Comparison of ENCODE assay signal across 23 mouse cellular contexts in genomic region chr1:180212911-180213310, GRCm38 (mm10). TPM values are rescaled to one million over a fixed set of nuclear protein-coding genes. Genes with fewer than 3 reads are reported as not detected.
DNase-seq lines count a peak whose midpoint lies in the region; ATAC-seq and TF ChIP-seq lines count a peak whose summit lies in the region.
"Had no signal": no experiment of that assay in that cellular context is flagged by ENCODE, and none has a peak within 500 bp of the region (broad histone marks: within the 10 kb centered on the region; RNA-seq: fewer than 3 reads in every experiment).

No protein-coding gene starts in this region.

- no peak for TF ChIP-seq CTCF in kidney, adult 2 months (conservative IDR thresholded peaks at IDR 0.05; ENCODE audit: insufficient read depth, insufficient read length, low read depth, low read length)
- no peak for TF ChIP-seq CTCF in liver, adult 2 months (IDR thresholded peaks at IDR 0.05; ENCODE audit: low read depth, low read length)

- H3K4me3 ChIP-seq in kidney, adult 2 months (ENCODE audit: insufficient read depth, low read depth, low read length) = no peak overlapping the region
- H3K4me3 ChIP-seq in liver, adult 2 months (ENCODE audit: insufficient read depth, low read depth, low read length) = no peak overlapping the region
- no peak overlapping the region for H3K4me3 ChIP-seq in liver, embryonic 11.5 days (ENCODE audit: low read depth, low read length)
- no peak overlapping the region for H3K4me3 ChIP-seq in hindbrain, embryonic 11.5 days (ENCODE audit: low read depth, low read length)
- H3K4me3 ChIP-seq: embryonic facial prominence, embryonic 12.5 days; embryonic facial prominence, embryonic 15.5 days; gastrocnemius, adult 2 months; hindbrain, embryonic 10.5 days had no signal

- H3K36me3 ChIP-seq in kidney, adult 2 months (ENCODE audit: control insufficient read depth, insufficient read depth, low read length) = no peaks in the 10 kb centered on the region
- no peaks in the 10 kb centered on the region for H3K36me3 ChIP-seq in liver, adult 2 months (ENCODE audit: control insufficient read depth, insufficient read depth, low read length)
- no peaks in the 10 kb centered on the region for H3K36me3 ChIP-seq in liver, embryonic 11.5 days (ENCODE audit: control insufficient read depth, insufficient read depth, low read length)
- H3K36me3 ChIP-seq in hindbrain, embryonic 11.5 days (ENCODE audit: control insufficient read depth, insufficient read depth, low read length) = no peaks in the 10 kb centered on the region
- H3K36me3 ChIP-seq: embryonic facial prominence, embryonic 12.5 days; embryonic facial prominence, embryonic 15.5 days; hindbrain, embryonic 10.5 days had no signal

- H3K9ac ChIP-seq in liver, adult 2 months (ENCODE audit: low read depth, low read length) = no peak overlapping the region
- H3K9ac ChIP-seq in liver, embryonic 11.5 days (ENCODE audit: low read depth, low read length) = no peak overlapping the region
- no peak overlapping the region for H3K9ac ChIP-seq in hindbrain, embryonic 11.5 days (ENCODE audit: low read depth, low read length)
- H3K9ac ChIP-seq: embryonic facial prominence, embryonic 12.5 days; embryonic facial prominence, embryonic 15.5 days; forebrain, postnatal 0 days; hindbrain, embryonic 14.5 days had no signal

- no peaks in the 10 kb centered on the region for H3K79me2 ChIP-seq in liver, adult 2 months (ENCODE audit: control insufficient read depth, insufficient read depth, low read length)

- TF ChIP-seq POLR2A in kidney, adult 2 months (IDR thresholded peaks at IDR 0.05; ENCODE audit: low read depth, low read length) = no peak
- no peak for TF ChIP-seq POLR2A in liver, adult 2 months (IDR thresholded peaks at IDR 0.05; ENCODE audit: extremely low read depth, insufficient read depth, low read length)

- WGBS in kidney, adult 2 months = 51% methylated on average over 5 of the region's 5 CpGs
- WGBS in liver, adult 2 months = 35% methylated on average over 5 of the region's 5 CpGs
- WGBS in liver, embryonic 11.5 days = 57% methylated on average over 5 of the region's 5 CpGs
- WGBS in hindbrain, embryonic 11.5 days = 87% methylated on average over 5 of the region's 5 CpGs

- H3K4me2 ChIP-seq in liver, embryonic 11.5 days = no peak overlapping the region
- H3K4me2 ChIP-seq in hindbrain, embryonic 11.5 days (replicated peaks; ENCODE audit: low read depth, low read length) = no peak overlapping the region
- H3K4me2 ChIP-seq: embryonic facial prominence, embryonic 12.5 days; embryonic facial prominence, embryonic 15.5 days; heart, embryonic 11.5 days; hindbrain, embryonic 14.5 days had no signal

- peaks cover 32% of the 10 kb centered on the region for H3K4me1 ChIP-seq in kidney, adult 2 months (ENCODE audit: control insufficient read depth, insufficient read depth, low read length)
- peaks cover 28% of the 10 kb centered on the region for H3K4me1 ChIP-seq in liver, adult 2 months (ENCODE audit: control insufficient read depth, insufficient read depth, low read length)
- H3K4me1 ChIP-seq in liver, embryonic 11.5 days (replicated peaks; ENCODE audit: control insufficient read depth, insufficient read depth, low read length) = no peaks in the 10 kb centered on the region; the same call in 1 of the 2 replicates
- no peaks in the 10 kb centered on the region for H3K4me1 ChIP-seq in hindbrain, embryonic 11.5 days (replicated peaks; ENCODE audit: control insufficient read depth, insufficient read depth, low read length)
- H3K4me1 ChIP-seq: embryonic facial prominence, embryonic 12.5 days; embryonic facial prominence, embryonic 15.5 days had no signal

- H3K27me3 ChIP-seq in kidney, adult 2 months (replicated peaks; ENCODE audit: control insufficient read depth, insufficient read depth, low read length) = no peaks in the 10 kb centered on the region
- no peaks in the 10 kb centered on the region for H3K27me3 ChIP-seq in liver, adult 2 months (ENCODE audit: control insufficient read depth, insufficient read depth, low read length)
- no peaks in the 10 kb centered on the region for H3K27me3 ChIP-seq in liver, embryonic 11.5 days (replicated peaks; ENCODE audit: control insufficient read depth, insufficient read depth, low read length)
- H3K27me3 ChIP-seq in hindbrain, embryonic 11.5 days (ENCODE audit: control insufficient read depth, insufficient read depth, low read length) = no peaks in the 10 kb centered on the region
- H3K27me3 ChIP-seq: embryonic facial prominence, embryonic 12.5 days; embryonic facial prominence, embryonic 15.5 days had no signal

- H3K9me3 ChIP-seq in liver, embryonic 11.5 days (ENCODE audit: control insufficient read depth, low read length) = no peaks in the 10 kb centered on the region
- no peaks in the 10 kb centered on the region for H3K9me3 ChIP-seq in hindbrain, embryonic 11.5 days (ENCODE audit: control insufficient read depth, low read length)
- H3K9me3 ChIP-seq: embryonic facial prominence, embryonic 12.5 days; embryonic facial prominence, embryonic 15.5 days; hindbrain, embryonic 10.5 days had no signal

- no peak for ATAC-seq in liver, embryonic 11.5 days (replicated peaks; ENCODE audit: low FRiP score)
- no peak for ATAC-seq in hindbrain, embryonic 11.5 days (ENCODE audit: low FRiP score)
- ATAC-seq: CD4-positive, CD25-positive, alpha-beta regulatory T cell, adult 4 months; forebrain, embryonic 14.5 days; forebrain, postnatal 0 days had no signal

- DNase-seq in kidney, adult 2 months = peak; percentile 77
- no peak for DNase-seq in kidney, postnatal 25 days
- DNase-seq in liver, adult 2 months (ENCODE audit: extremely low read depth, low read depth, low spot score) = peak; percentile 62
- DNase-seq in liver, embryonic 11.5 days (ENCODE audit: low spot score) = no peak
- DNase-seq in kidney, postnatal 36 days = peak; percentile 24 to 67
- DNase-seq in hindbrain, embryonic 11.5 days (ENCODE audit: low spot score) = no peak
- DNase-seq: adrenal gland, adult 2 months; adrenal gland, postnatal 14 days; cerebellum, adult 11 months; cerebellum, adult 2 months; cerebellum, adult 9-11 months; cerebellum, postnatal 25 days; forebrain, postnatal 0 days; gastrocnemius, adult 2 months; gastrocnemius, postnatal 14 days; heart, adult 11 months had no signal

- H3K27ac ChIP-seq in kidney, adult 2 months (ENCODE audit: insufficient read depth, low read depth, low read length) = peak overlapping the region; percentile 76
- no peak overlapping the region for H3K27ac ChIP-seq in liver, adult 2 months (replicated peaks; ENCODE audit: insufficient read depth, low read depth, low read length)
- H3K27ac ChIP-seq in liver, embryonic 11.5 days (ENCODE audit: low read depth, low read length) = no peak overlapping the region
- no peak overlapping the region for H3K27ac ChIP-seq in hindbrain, embryonic 11.5 days (ENCODE audit: low read depth, low read length)
- H3K27ac ChIP-seq: embryonic facial prominence, embryonic 12.5 days; embryonic facial prominence, embryonic 15.5 days; gastrocnemius, adult 2 months; hindbrain, embryonic 10.5 days; hindbrain, embryonic 14.5 days had no signal

RNA-seq across cellular contexts. Expression of gene Coq8a, which starts 13.5 kb away (rescaled TPM):
- 157 and 179 TPM in 2 replicates for polyA plus RNA-seq in kidney, adult 2 months (2012; rRNA removed)
- 137 and 197 TPM in 2 replicates for total RNA-seq in liver, adult 2 months (2014; rRNA removed)
- 387 and 444 TPM in 2 replicates for polyA plus RNA-seq in liver, adult 2 months (2012; rRNA removed)
- polyA plus RNA-seq in liver, embryonic 11.5 days (2014; fragmentation: Nextera tagmentation; extraction: Ambion mirVana) = 6.7 and 9.3 TPM in 2 replicates
- 1.7 and 2.3 TPM in 2 replicates for polyA plus RNA-seq in hindbrain, embryonic 11.5 days (2014; fragmentation: Nextera tagmentation; extraction: Ambion mirVana)

RNA-seq across cellular contexts. Expression of gene Psen2, which starts 50.3 kb away (rescaled TPM):
- polyA plus RNA-seq in kidney, adult 2 months (2012; rRNA removed) = 41.3 and 44.6 TPM in 2 replicates
- 247 and 256 TPM in 2 replicates for total RNA-seq in liver, adult 2 months (2014; rRNA removed)
- polyA plus RNA-seq in liver, adult 2 months (2012; rRNA removed) = 711 and 783 TPM in 2 replicates
- 30.9 and 31.3 TPM in 2 replicates for polyA plus RNA-seq in liver, embryonic 11.5 days (2014; fragmentation: Nextera tagmentation; extraction: Ambion mirVana)
- polyA plus RNA-seq in hindbrain, embryonic 11.5 days (2014; fragmentation: Nextera tagmentation; extraction: Ambion mirVana) = 4.4 and 6.9 TPM in 2 replicates

Comparison
In these comparisons a context has a peak if more than half of its experiments do, and no peak if none do; other contexts are left out.
1. DNase-seq: peak in kidney, adult 2 months (single experiment), liver, adult 2 months (single experiment) and kidney, postnatal 36 days (2 of 2); none in kidney, postnatal 25 days (0 of 2), liver, embryonic 11.5 days (single experiment) and hindbrain, embryonic 11.5 days (single experiment).
2. RNA of gene Coq8a, which starts 13.5 kb away (polyA plus RNA-seq): 387 to 444 TPM in liver, adult 2 months and 157 to 179 TPM in kidney, adult 2 months; 6.7 to 9.3 TPM in liver, embryonic 11.5 days and 1.7 to 2.3 TPM in hindbrain, embryonic 11.5 days; every median in the first group is over 10 times any median in the second.
3. RNA of gene Psen2, which starts 50.3 kb away (polyA plus RNA-seq): 711 to 783 TPM in liver, adult 2 months; 41.3 to 44.6 TPM in kidney, adult 2 months, 30.9 to 31.3 TPM in liver, embryonic 11.5 days and 4.4 to 6.9 TPM in hindbrain, embryonic 11.5 days; every median in the first group is over 10 times any median in the second.